Mouse (Mus musculus) kidney, adult 2 months (tissue): ENCODE results near the gene Ebf1. TPM values are rescaled to one million over a fixed set of nuclear protein-coding genes. Genes with fewer than 3 reads are reported as not detected.

Experiments used
- DNase-seq: peaks from one replicate; pipeline ENCODE4 v3.0.0; 2021
- H3K27ac ChIP-seq: fragments of 200-500 bp; 2 replicates; pipeline ENCODE4 v1.5.1; 2012; ENCODE audit warnings: low read depth, low read length, control low read depth, inconsistent platforms; ENCODE audit not compliant: insufficient read depth
- H3K27me3 ChIP-seq: fragments of 200-500 bp; replicated peaks from 2 replicates; pipeline ENCODE4 v1.6.1; 2012; ENCODE audit warnings: mild to moderate bottlenecking, moderate library complexity, low read length, inconsistent platforms; ENCODE audit not compliant: control insufficient read depth, insufficient read depth
- H3K36me3 ChIP-seq: fragments of 200-500 bp; 2 replicates; pipeline ENCODE4 v1.6.1; 2012; ENCODE audit warnings: mild to moderate bottlenecking, moderate library complexity, low read length, inconsistent platforms; ENCODE audit not compliant: control insufficient read depth, insufficient read depth
- H3K4me1 ChIP-seq: fragments of 200-500 bp; 2 replicates; pipeline ENCODE4 v1.6.1; 2011; ENCODE audit warnings: low read length; ENCODE audit not compliant: control insufficient read depth, insufficient read depth
- H3K4me3 ChIP-seq: fragments of 200-500 bp; 2 replicates; pipeline ENCODE4 v1.5.1; 2011; ENCODE audit warnings: mild to moderate bottlenecking, low read depth, low read length, control low read depth; ENCODE audit not compliant: insufficient read depth
- CTCF ChIP-seq: fragments of 200-500 bp; conservative IDR thresholded peaks from 2 replicates; pipeline ENCODE4 v1.5.1; 2011; ENCODE audit warnings: low read depth, mild to moderate bottlenecking, control low read depth, low read length, moderate library complexity, mixed read lengths; ENCODE audit not compliant: insufficient read depth, insufficient read length
- POLR2A ChIP-seq: fragments of 200-500 bp; IDR thresholded peaks from one replicate; pipeline ENCODE4 v1.6.1; 2011; ENCODE audit warnings: low read depth, low read length, control low read depth
- WGBS: fragments of 180-500 bp; shearing (Covaris S2); methylation state at CpG from one replicate; pipeline ENCODE4 v1.1.7; 2018; 5-methylcytosine and 5-hydroxymethylcytosine counted together
- polyA plus RNA-seq: library from polyadenylated mRNA; depleted of rRNA; stranded (reverse); fragments of >200 nt; gene quantifications from 2 replicates; pipeline ENCODE4 v1.2.3, GENCODE M21; 2012

Ebf1 gene
- polyA plus RNA-seq, 1 experiment: 12.2 TPM

- no peaks in the 10 kb centered on the region for H3K36me3 ChIP-seq
- TF ChIP-seq POLR2A: no peak
- no peak for TF ChIP-seq CTCF
- no peak overlapping the region for H3K27ac ChIP-seq
- H3K4me1 ChIP-seq: no peaks in the 10 kb centered on the region
- H3K27me3 ChIP-seq: no peaks in the 10 kb centered on the region
- WGBS: 73% methylated on average over 4 of the region's 4 CpGs
- no peak for DNase-seq
- H3K4me3 ChIP-seq: no peak overlapping the region
These were observed 326.7 kb downstream of the Ebf1 start for GRCm38 (mm10) chr11:44943781-44944180.

- Histone ChIP-seq H3K4me3 (no peak overlapping the region), H3K27ac (no peak overlapping the region; the same call in 1 of the 2 replicates), H3K4me1 (no peaks in the 10 kb centered on the region), H3K27me3 (no peaks in the 10 kb centered on the region), H3K36me3 (no peaks in the 10 kb centered on the region)
- TF ChIP-seq CTCF: no peak
- TF ChIP-seq POLR2A: no peak
- WGBS: 46% methylated on average over 2 of the region's 2 CpGs
- DNase-seq: no peak
These were observed 327.3 kb downstream of the Ebf1 start for GRCm38 (mm10) chr11:44944401-44944800.

- no peaks in the 10 kb centered on the region for H3K27me3 ChIP-seq
- DNase-seq: no peak
- WGBS: 79% methylated on average over 3 of the region's 3 CpGs
These were observed 329.5 kb downstream of the Ebf1 start for GRCm38 (mm10) chr11:44946618-44947017.

GRCm38 (mm10) chr11:44948541-44948940, 331.4 kb downstream of the Ebf1 start:
- no peaks in the 10 kb centered on the region for H3K27me3 ChIP-seq
- TF ChIP-seq CTCF: no peak
- no peak for TF ChIP-seq POLR2A
- H3K36me3 ChIP-seq: no peaks in the 10 kb centered on the region
- no peak for DNase-seq
- H3K4me1 ChIP-seq: no peaks in the 10 kb centered on the region
- H3K4me3 ChIP-seq: no peak overlapping the region
- 72% methylated on average over 6 of the region's 6 CpGs for WGBS
- H3K27ac ChIP-seq: no peak overlapping the region

More at GRCm38 (mm10) chr11:44946618-44947017, 329.5 kb downstream of the Ebf1 start:
- TF ChIP-seq POLR2A: no peak
- no peak for TF ChIP-seq CTCF
- Histone ChIP-seq H3K27ac (no peak overlapping the region), H3K4me3 (no peak overlapping the region), H3K4me1 (no peaks in the 10 kb centered on the region), H3K36me3 (no peaks in the 10 kb centered on the region)

GRCm38 (mm10) chr11:44949140-44949539, 332.0 kb downstream of the Ebf1 start:
- TF ChIP-seq POLR2A (no peak), CTCF (no peak)
- 33% methylated on average over 3 of the region's 3 CpGs for WGBS

GRCm38 (mm10) chr11:44950319-44950718, 333.2 kb downstream of the Ebf1 start:
- no peaks in the 10 kb centered on the region for H3K36me3 ChIP-seq

More at GRCm38 (mm10) chr11:44949140-44949539, 332.0 kb downstream of the Ebf1 start:
- no peak for DNase-seq
- H3K4me3 ChIP-seq: no peak overlapping the region
- H3K36me3 ChIP-seq: no peaks in the 10 kb centered on the region
- no peak overlapping the region for H3K27ac ChIP-seq
- no peaks in the 10 kb centered on the region for H3K27me3 ChIP-seq
- no peaks in the 10 kb centered on the region for H3K4me1 ChIP-seq

GRCm38 (mm10) chr11:44951506-44951905, 334.4 kb downstream of the Ebf1 start:
- 85% methylated on average over 4 of the region's 4 CpGs for WGBS
- TF ChIP-seq POLR2A (no peak), CTCF (no peak)
- Histone ChIP-seq H3K27me3 (no peaks in the 10 kb centered on the region), H3K36me3 (no peaks in the 10 kb centered on the region), H3K27ac (no peak overlapping the region), H3K4me3 (no peak overlapping the region), H3K4me1 (no peaks in the 10 kb centered on the region)
- no peak for DNase-seq

More at GRCm38 (mm10) chr11:44950319-44950718, 333.2 kb downstream of the Ebf1 start:
- Histone ChIP-seq H3K27ac (no peak overlapping the region), H3K4me1 (no peaks in the 10 kb centered on the region), H3K27me3 (no peaks in the 10 kb centered on the region), H3K4me3 (no peak overlapping the region)
- TF ChIP-seq CTCF (no peak), POLR2A (no peak)
- DNase-seq: no peak
- WGBS: 82% methylated on average over 9 of the region's 9 CpGs
